Mouse (Mus musculus) mesoderm, embryonic 11.5 days (tissue): Measurements from ENCODE around the gene Saxo2.

Experiments used
- DNase-seq: peaks from one replicate; pipeline ENCODE4 v3.0.0-alpha.2; 2012; ENCODE audit warnings: low read depth, low spot score

Saxo2 gene

GRCm38 (mm10) chr7:82648353-82649080 lies at the start of gene Saxo2, which contains the start of gene Efl1:
Saxo2 (minus strand) TSS chr7:82648528.
Efl1 (plus strand) TSS chr7:82648614.
- peak; percentile 94 for DNase-seq

- no peak for DNase-seq
These were observed 49.3 kb upstream of the Saxo2 start for GRCm38 (mm10) chr7:82697668-82698067.

GRCm38 (mm10) chr7:82691021-82691738 lies 42.9 kb upstream of the Saxo2 start:
- DNase-seq: no peak

- DNase-seq: no peak
These were observed 40.4 kb upstream of the Saxo2 start for GRCm38 (mm10) chr7:82688736-82689135.

GRCm38 (mm10) chr7:82679901-82680300 lies 31.6 kb upstream of the Saxo2 start:
- DNase-seq: no peak

GRCm38 (mm10) chr7:82676834-82677233 lies 28.5 kb upstream of the Saxo2 start:
- no peak for DNase-seq

GRCm38 (mm10) chr7:82676001-82676400 lies 27.7 kb upstream of the Saxo2 start:
- no peak for DNase-seq

- DNase-seq: no peak
These were observed 16.3 kb upstream of the Saxo2 start for GRCm38 (mm10) chr7:82664604-82665003.

GRCm38 (mm10) chr7:82649081-82649445 lies 735 bp upstream of the Saxo2 start:
- peak; percentile 5 for DNase-seq

- no peak for DNase-seq
These were observed 419 bp downstream of the Saxo2 start for GRCm38 (mm10) chr7:82647909-82648308.

GRCm38 (mm10) chr7:82647183-82647582 lies 1.1 kb downstream of the Saxo2 start:
- DNase-seq: no peak

- peak; percentile 82 for DNase-seq
These were observed 23.0 kb downstream of the Saxo2 start for GRCm38 (mm10) chr7:82625342-82625741.

- peak; percentile 20 for DNase-seq
These were observed 38.7 kb downstream of the Saxo2 start for GRCm38 (mm10) chr7:82609629-82610028.

GRCm38 (mm10) chr7:82605425-82605824 lies 42.9 kb downstream of the Saxo2 start:
- DNase-seq: no peak

- no peak for DNase-seq
These were observed 46.3 kb downstream of the Saxo2 start for GRCm38 (mm10) chr7:82602008-82602407.

GRCm38 (mm10) chr7:82590931-82591330 lies 57.4 kb downstream of the Saxo2 start:
- no peak for DNase-seq
